Mouse (Mus musculus): ENCODE data around the gene Ldlrad3. TPM values are rescaled to one million over a fixed set of nuclear protein-coding genes. Genes with fewer than 3 reads are reported as not detected.

Ldlrad3 gene
- polyA plus RNA-seq, 1 experiment from 2014 or later, result 29.0 TPM

DNA sequence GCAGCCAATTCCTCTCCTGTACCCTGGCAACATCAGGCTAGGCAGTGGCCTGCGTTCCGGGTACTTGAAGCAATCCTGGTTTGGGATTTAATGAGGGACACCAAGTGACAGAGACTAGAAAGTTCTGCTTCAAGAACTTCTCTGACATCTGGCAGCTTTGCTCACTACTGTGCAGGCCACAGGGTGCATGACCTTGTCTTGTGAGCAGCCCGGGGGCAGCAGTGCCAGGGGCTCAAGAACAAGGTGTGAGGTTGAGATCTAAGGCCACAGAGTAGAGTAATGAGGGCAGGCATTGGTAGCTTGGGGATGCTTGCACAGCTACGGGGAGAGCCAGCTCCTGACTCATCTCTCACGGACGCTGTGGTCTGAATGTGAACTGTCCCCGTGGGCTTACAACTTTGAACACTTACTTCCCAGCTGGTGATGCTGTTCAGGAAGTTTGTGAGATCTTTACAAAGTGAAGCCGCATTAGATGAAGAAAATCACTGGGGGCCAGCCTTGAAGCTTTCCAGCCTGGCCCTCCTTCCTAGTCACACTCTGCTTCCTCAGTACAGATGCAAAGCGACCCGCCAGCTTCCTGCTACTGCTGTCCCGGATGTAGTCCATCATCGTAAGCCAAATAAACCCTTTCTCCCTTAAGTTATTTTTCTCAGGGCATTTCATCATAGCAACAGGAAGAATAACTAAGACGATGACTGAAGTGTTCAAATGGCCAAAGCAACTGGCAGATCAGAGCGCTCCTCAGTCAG, 86.3 kb downstream of the Ldlrad3 start:
- Histone ChIP-seq H3K9me3 (ENCODE audit: control insufficient read depth, low read length) (no peaks in the 10 kb centered on the region), H3K27ac (ENCODE audit: low read length) (no peak overlapping the region), H3K27me3 (replicated peaks; ENCODE audit: control insufficient read depth, insufficient read depth, low read length) (no peaks in the 10 kb centered on the region), H3K4me1 (replicated peaks; ENCODE audit: control insufficient read depth, insufficient read depth, low read length) (peaks cover 15% of the 10 kb centered on the region), H3K9ac (replicated peaks; ENCODE audit: low read depth, low read length) (no peak overlapping the region), H3K36me3 (ENCODE audit: control insufficient read depth, insufficient read depth) (no peaks in the 10 kb centered on the region), H3K4me3 (replicated peaks; ENCODE audit: low read length) (no peak overlapping the region), H3K4me2 (ENCODE audit: low read length) (no peak overlapping the region)
- WGBS, result 89% methylated on average over 14 of the region's 14 CpGs
- no peak for ATAC-seq

GRCm38 (mm10) chr2:102099261-102099660, 86.9 kb downstream of the Ldlrad3 start:
- Histone ChIP-seq H3K27ac (ENCODE audit: low read length) (no peak overlapping the region), H3K27me3 (replicated peaks; ENCODE audit: control insufficient read depth, insufficient read depth, low read length) (no peaks in the 10 kb centered on the region), H3K4me2 (ENCODE audit: low read length) (no peak overlapping the region), H3K4me1 (replicated peaks; ENCODE audit: control insufficient read depth, insufficient read depth, low read length) (peaks cover 21% of the 10 kb centered on the region), H3K9ac (replicated peaks; ENCODE audit: low read depth, low read length) (no peak overlapping the region), H3K4me3 (replicated peaks; ENCODE audit: low read length) (no peak overlapping the region), H3K9me3 (ENCODE audit: control insufficient read depth, low read length) (no peaks in the 10 kb centered on the region), H3K36me3 (ENCODE audit: control insufficient read depth, insufficient read depth) (no peaks in the 10 kb centered on the region)
- ATAC-seq, result no peak
- WGBS, result 94% methylated on average over 4 of the region's 4 CpGs

GRCm38 (mm10) chr2:102094773-102095172, 91.4 kb downstream of the Ldlrad3 start:
- Histone ChIP-seq H3K27me3 (replicated peaks; ENCODE audit: control insufficient read depth, insufficient read depth, low read length) (no peaks in the 10 kb centered on the region), H3K4me1 (replicated peaks; ENCODE audit: control insufficient read depth, insufficient read depth, low read length) (peaks cover 35% of the 10 kb centered on the region), H3K4me2 (ENCODE audit: low read length) (peak overlapping the region; percentile 8; the same call in 1 of the 2 replicates), H3K9me3 (ENCODE audit: control insufficient read depth, low read length) (no peaks in the 10 kb centered on the region), H3K4me3 (replicated peaks; ENCODE audit: low read length) (no peak overlapping the region), H3K36me3 (ENCODE audit: control insufficient read depth, insufficient read depth) (no peaks in the 10 kb centered on the region), H3K27ac (ENCODE audit: low read length) (peak overlapping the region; percentile 43; the same call in 1 of the 2 replicates), H3K9ac (replicated peaks; ENCODE audit: low read depth, low read length) (no peak overlapping the region)
- 12% methylated on average over 11 of the region's 11 CpGs for WGBS
- peak; percentile 11 for ATAC-seq

GRCm38 (mm10) chr2:102094281-102094680, 91.9 kb downstream of the Ldlrad3 start:
- no peaks in the 10 kb centered on the region for H3K9me3 ChIP-seq (ENCODE audit: control insufficient read depth, low read length)
- H3K9ac ChIP-seq (replicated peaks; ENCODE audit: low read depth, low read length), result no peak overlapping the region
- H3K4me3 ChIP-seq (replicated peaks; ENCODE audit: low read length), result no peak overlapping the region
- 50% methylated on average over 3 of the region's 3 CpGs for WGBS
- peak; percentile 2; the same call in 1 of the 2 replicates for ATAC-seq
- no peaks in the 10 kb centered on the region for H3K36me3 ChIP-seq (ENCODE audit: control insufficient read depth, insufficient read depth)
- H3K27me3 ChIP-seq (replicated peaks; ENCODE audit: control insufficient read depth, insufficient read depth, low read length), result no peaks in the 10 kb centered on the region
- H3K4me1 ChIP-seq (replicated peaks; ENCODE audit: control insufficient read depth, insufficient read depth, low read length), result peaks cover 35% of the 10 kb centered on the region
- H3K4me2 ChIP-seq (ENCODE audit: low read length), result peak overlapping the region; percentile 8; the same call in 1 of the 2 replicates
- peak overlapping the region; percentile 43; the same call in 1 of the 2 replicates for H3K27ac ChIP-seq (ENCODE audit: low read length)

GRCm38 (mm10) chr2:102092579-102092978, 93.6 kb downstream of the Ldlrad3 start:
- Histone ChIP-seq H3K9me3 (ENCODE audit: control insufficient read depth, low read length) (no peaks in the 10 kb centered on the region), H3K9ac (replicated peaks; ENCODE audit: low read depth, low read length) (peak overlapping the region; percentile 1; the same call in 1 of the 2 replicates)

GRCm38 (mm10) chr2:102091516-102092350, 94.5 kb downstream of the Ldlrad3 start:
- Histone ChIP-seq H3K4me2 (ENCODE audit: low read length) (0 out of 2 replicates have a peak overlapping the region, but pooled peaks have one; percentile 3), H3K4me3 (replicated peaks; ENCODE audit: low read length) (no peak overlapping the region), H3K9me3 (ENCODE audit: control insufficient read depth, low read length) (no peaks in the 10 kb centered on the region), H3K4me1 (replicated peaks; ENCODE audit: control insufficient read depth, insufficient read depth, low read length) (peaks cover 35% of the 10 kb centered on the region), H3K27ac (ENCODE audit: low read length) (0 out of 2 replicates have a peak overlapping the region, but pooled peaks have one; percentile 35), H3K9ac (replicated peaks; ENCODE audit: low read depth, low read length) (peak overlapping the region; percentile 1; the same call in 1 of the 2 replicates), H3K36me3 (ENCODE audit: control insufficient read depth, insufficient read depth) (no peaks in the 10 kb centered on the region), H3K27me3 (replicated peaks; ENCODE audit: control insufficient read depth, insufficient read depth, low read length) (no peaks in the 10 kb centered on the region)
- peak; percentile 86 for ATAC-seq
- 10% methylated on average over 8 of the region's 8 CpGs for WGBS

More at GRCm38 (mm10) chr2:102092579-102092978, 93.6 kb downstream of the Ldlrad3 start:
- no peak overlapping the region for H3K4me3 ChIP-seq (replicated peaks; ENCODE audit: low read length)
- H3K4me2 ChIP-seq (ENCODE audit: low read length), result no peak overlapping the region
- ATAC-seq, result no peak
- WGBS, result 70% methylated on average over 10 of the region's 10 CpGs
- H3K4me1 ChIP-seq (replicated peaks; ENCODE audit: control insufficient read depth, insufficient read depth, low read length), result peaks cover 35% of the 10 kb centered on the region
- no peaks in the 10 kb centered on the region for H3K27me3 ChIP-seq (replicated peaks; ENCODE audit: control insufficient read depth, insufficient read depth, low read length)
- no peak overlapping the region for H3K27ac ChIP-seq (ENCODE audit: low read length)
- no peaks in the 10 kb centered on the region for H3K36me3 ChIP-seq (ENCODE audit: control insufficient read depth, insufficient read depth)

- H3K27me3 ChIP-seq (replicated peaks; ENCODE audit: control insufficient read depth, insufficient read depth, low read length), result no peaks in the 10 kb centered on the region
- H3K4me1 ChIP-seq (replicated peaks; ENCODE audit: control insufficient read depth, insufficient read depth, low read length), result peaks cover 16% of the 10 kb centered on the region
- H3K9me3 ChIP-seq (ENCODE audit: control insufficient read depth, low read length), result no peaks in the 10 kb centered on the region; the same call in 1 of the 2 replicates
- no peaks in the 10 kb centered on the region for H3K36me3 ChIP-seq (ENCODE audit: control insufficient read depth, insufficient read depth)
- ATAC-seq, result no peak
- H3K4me3 ChIP-seq (replicated peaks; ENCODE audit: low read length), result no peak overlapping the region
- H3K27ac ChIP-seq (ENCODE audit: low read length), result no peak overlapping the region
- H3K9ac ChIP-seq (replicated peaks; ENCODE audit: low read depth, low read length), result no peak overlapping the region
- 98% methylated on average over 5 of the region's 5 CpGs for WGBS
- no peak overlapping the region for H3K4me2 ChIP-seq (ENCODE audit: low read length)
These were observed 98.4 kb downstream of the Ldlrad3 start for GRCm38 (mm10) chr2:102087787-102088186.

DNA sequence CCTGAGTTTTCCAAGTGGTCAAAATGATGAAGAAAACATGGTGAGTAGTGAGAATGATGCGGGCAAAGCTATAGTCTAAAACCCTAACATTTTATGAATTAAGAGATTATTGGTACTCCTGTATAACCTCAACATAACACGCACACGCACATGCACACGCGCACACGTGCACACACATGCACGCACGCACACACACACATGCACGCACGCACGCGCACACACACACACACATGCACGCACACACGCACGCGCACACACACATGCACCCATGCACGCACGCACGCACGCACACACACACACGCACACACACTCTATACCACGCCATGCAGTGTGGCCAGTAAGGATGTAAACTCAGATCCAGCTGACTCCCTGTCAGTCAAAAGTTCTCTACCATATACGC, 99.6 kb downstream of the Ldlrad3 start:
- H3K9me3 ChIP-seq (ENCODE audit: control insufficient read depth, low read length), result no peaks in the 10 kb centered on the region; the same call in 1 of the 2 replicates
- H3K27me3 ChIP-seq (replicated peaks; ENCODE audit: control insufficient read depth, insufficient read depth, low read length), result no peaks in the 10 kb centered on the region
- no peak overlapping the region for H3K27ac ChIP-seq (ENCODE audit: low read length)
- H3K36me3 ChIP-seq (ENCODE audit: control insufficient read depth, insufficient read depth), result no peaks in the 10 kb centered on the region
- no peak overlapping the region for H3K4me3 ChIP-seq (replicated peaks; ENCODE audit: low read length)
- H3K4me2 ChIP-seq (ENCODE audit: low read length), result no peak overlapping the region
- H3K4me1 ChIP-seq (replicated peaks; ENCODE audit: control insufficient read depth, insufficient read depth, low read length), result peaks cover 4% of the 10 kb centered on the region
- no peak for ATAC-seq
- WGBS, result 98% methylated on average over 23 of the region's 23 CpGs
- H3K9ac ChIP-seq (replicated peaks; ENCODE audit: low read depth, low read length), result no peak overlapping the region

DNA sequence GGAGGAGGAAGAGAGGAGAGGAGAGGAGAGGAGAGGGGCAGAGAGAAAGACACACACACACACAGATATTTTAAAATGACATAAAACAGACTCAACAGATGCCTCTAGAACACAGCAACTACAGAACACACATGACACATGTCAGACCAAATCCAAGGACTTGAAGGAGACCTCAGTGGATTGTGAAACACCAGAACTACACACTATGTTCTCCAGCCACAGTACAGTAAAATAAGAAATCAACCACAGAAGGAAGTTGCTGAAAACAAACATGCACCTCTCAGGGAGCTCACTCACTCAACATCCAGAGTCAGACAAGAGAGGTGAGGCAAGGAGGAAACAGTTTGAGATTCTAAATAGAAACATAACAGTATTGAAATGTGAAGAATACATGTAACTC, 103.4 kb downstream of the Ldlrad3 start:
- Histone ChIP-seq H3K9ac (replicated peaks; ENCODE audit: low read depth, low read length) (no peak overlapping the region), H3K4me1 (replicated peaks; ENCODE audit: control insufficient read depth, insufficient read depth, low read length) (no peaks in the 10 kb centered on the region), H3K4me3 (replicated peaks; ENCODE audit: low read length) (no peak overlapping the region), H3K27ac (ENCODE audit: low read length) (no peak overlapping the region), H3K9me3 (ENCODE audit: control insufficient read depth, low read length) (no peaks in the 10 kb centered on the region; the same call in 1 of the 2 replicates), H3K27me3 (replicated peaks; ENCODE audit: control insufficient read depth, insufficient read depth, low read length) (no peaks in the 10 kb centered on the region), H3K4me2 (ENCODE audit: low read length) (no peak overlapping the region), H3K36me3 (ENCODE audit: control insufficient read depth, insufficient read depth) (no peaks in the 10 kb centered on the region)
- no peak for ATAC-seq

Measured in forebrain, embryonic 16.5 days (tissue).